Mouse (Mus musculus) lung, embryonic 14.5 days (tissue): ENCODE measurements around the gene Mapt. TPM values are rescaled to one million over a fixed set of nuclear protein-coding genes. Genes with fewer than 3 reads are reported as not detected.
A peak's percentile ranks its signal among the peaks of the same experiment; 100 is the strongest.

Experiments
- ATAC-seq: fragments of 200-750 bp; cut with Nextera tagmentation; 2 replicates; pipeline ENCODE4 v1.8.0; 2017; ENCODE audit warnings: mild to moderate bottlenecking, moderate TSS enrichment, moderate library complexity; ENCODE audit not compliant: insufficient read depth
- DNase-seq: peaks from one replicate; pipeline ENCODE4 v3.0.0-alpha.2; 2015
- H3K27ac ChIP-seq: fragments of 300-500 bp; sonication (generic); 2 replicates; pipeline ENCODE4 v1.5.1; 2014; ENCODE audit warnings: low read depth, mild to moderate bottlenecking, moderate library complexity
- H3K27me3 ChIP-seq: fragments of 300-500 bp; sonication (generic); 2 replicates; pipeline ENCODE4 v1.6.1; 2014; ENCODE audit warnings: low read length, control low read depth; ENCODE audit not compliant: insufficient read depth
- H3K36me3 ChIP-seq: fragments of 300-500 bp; sonication (generic); 2 replicates; pipeline ENCODE4 v1.6.1; 2014; ENCODE audit warnings: control low read depth; ENCODE audit not compliant: insufficient read depth
- H3K4me1 ChIP-seq: fragments of 300-500 bp; sonication (generic); 2 replicates; pipeline ENCODE4 v1.6.1; 2014; ENCODE audit warnings: antibody characterized with exemption, control low read depth; ENCODE audit not compliant: insufficient read depth
- H3K4me2 ChIP-seq: fragments of 300-500 bp; sonication (generic); 2 replicates; pipeline ENCODE4 v1.6.1; 2014; ENCODE audit warnings: mild to moderate bottlenecking
- H3K4me3 ChIP-seq: fragments of 300-500 bp; sonication (generic); 2 replicates; pipeline ENCODE4 v1.5.1; 2014; ENCODE audit warnings: low read depth, low read length
- H3K9ac ChIP-seq: fragments of 300-500 bp; sonication (generic); 2 replicates; pipeline ENCODE4 v1.6.1; 2014
- H3K9me3 ChIP-seq: fragments of 300-500 bp; sonication (generic); 2 replicates; pipeline ENCODE4 v1.6.1; 2016; ENCODE audit warnings: low read depth, low read length, control low read depth
- CTCF ChIP-seq: IDR thresholded peaks from 2 replicates; pipeline ENCODE4 v1.5.1; 2016; ENCODE audit warnings: antibody characterized with exemption, low read depth
- WGBS: fragments of 180-500 bp; shearing (Covaris S2); extraction: QIAGEN DNeasy Blood & Tissue Kit; methylation state at CpG from one replicate; pipeline ENCODE4 v1.1.7; 2014; 5-methylcytosine and 5-hydroxymethylcytosine counted together
- polyA plus RNA-seq: library from polyadenylated mRNA; unstranded; fragments of >200 nt; fragmentation: Nextera tagmentation; extraction: Ambion mirVana; gene quantifications from 2 replicates; pipeline ENCODE4 v1.2.1, GENCODE M21; 2014

Mapt gene
- polyA plus RNA-seq, 1 experiment from 2014 or later, result 2.5 TPM

- Histone ChIP-seq H3K4me1 (no peaks in the 10 kb centered on the region; the same call in 1 of the 2 replicates), H3K9me3 (no peaks in the 10 kb centered on the region), H3K36me3 (no peaks in the 10 kb centered on the region), H3K4me3 (no peak overlapping the region), H3K27ac (no peak overlapping the region), H3K27me3 (no peaks in the 10 kb centered on the region), H3K4me2 (peak overlapping the region; percentile 45), H3K9ac (no peak overlapping the region; the same call in 1 of the 2 replicates)
- DNase-seq (peak; percentile 77), ATAC-seq (peak; percentile 75)
- peak; percentile 75 for TF ChIP-seq CTCF
- 4% methylated on average over 20 of the region's 20 CpGs for WGBS
Measured at GRCm38 (mm10) chr11:104278222-104278621, 47.0 kb downstream of the Mapt start.

GRCm38 (mm10) chr11:104279049-104279448 is 47.9 kb downstream of the Mapt start:
- Histone ChIP-seq H3K27ac (no peak overlapping the region), H3K4me3 (no peak overlapping the region), H3K4me1 (no peaks in the 10 kb centered on the region; the same call in 1 of the 2 replicates), H3K9me3 (no peaks in the 10 kb centered on the region), H3K27me3 (no peaks in the 10 kb centered on the region), H3K36me3 (no peaks in the 10 kb centered on the region), H3K9ac (no peak overlapping the region), H3K4me2 (no peak overlapping the region)
- no peak for TF ChIP-seq CTCF
- no peak for DNase-seq
- WGBS, result 68% methylated on average over 4 of the region's 4 CpGs
- ATAC-seq, result no peak

- no peaks in the 10 kb centered on the region for H3K36me3 ChIP-seq
- WGBS, result 25% methylated on average over 3 of the region's 3 CpGs
- ATAC-seq, result no peak
Measured at GRCm38 (mm10) chr11:104279538-104279937, 48.3 kb downstream of the Mapt start.

GRCm38 (mm10) chr11:104281501-104281900 is 50.3 kb downstream of the Mapt start:
- no peak overlapping the region for H3K9ac ChIP-seq
- 78% methylated on average over 5 of the region's 5 CpGs for WGBS
- H3K36me3 ChIP-seq, result no peaks in the 10 kb centered on the region
- DNase-seq, result no peak
- H3K4me1 ChIP-seq, result no peaks in the 10 kb centered on the region; the same call in 1 of the 2 replicates
- no peaks in the 10 kb centered on the region for H3K27me3 ChIP-seq
- H3K4me2 ChIP-seq, result no peak overlapping the region
- H3K27ac ChIP-seq, result no peak overlapping the region
- ATAC-seq, result no peak
- no peak for TF ChIP-seq CTCF
- no peaks in the 10 kb centered on the region for H3K9me3 ChIP-seq
- H3K4me3 ChIP-seq, result no peak overlapping the region

More at GRCm38 (mm10) chr11:104279538-104279937, 48.3 kb downstream of the Mapt start:
- Histone ChIP-seq H3K9me3 (no peaks in the 10 kb centered on the region), H3K4me2 (no peak overlapping the region), H3K27me3 (no peaks in the 10 kb centered on the region), H3K27ac (no peak overlapping the region), H3K4me1 (no peaks in the 10 kb centered on the region; the same call in 1 of the 2 replicates), H3K9ac (no peak overlapping the region), H3K4me3 (no peak overlapping the region)
- no peak for TF ChIP-seq CTCF
- no peak for DNase-seq

- no peak for TF ChIP-seq CTCF
- Histone ChIP-seq H3K9ac (no peak overlapping the region), H3K4me2 (no peak overlapping the region), H3K4me3 (no peak overlapping the region), H3K27ac (no peak overlapping the region), H3K9me3 (no peaks in the 10 kb centered on the region), H3K27me3 (no peaks in the 10 kb centered on the region), H3K4me1 (no peaks in the 10 kb centered on the region), H3K36me3 (no peaks in the 10 kb centered on the region)
- DNase-seq, result no peak
- 93% methylated on average over 18 of the region's 18 CpGs for WGBS
- no peak for ATAC-seq
Measured at GRCm38 (mm10) chr11:104287113-104287512, 55.9 kb downstream of the Mapt start.

- H3K27me3 ChIP-seq, result no peaks in the 10 kb centered on the region
- no peak overlapping the region for H3K4me2 ChIP-seq
- H3K9ac ChIP-seq, result no peak overlapping the region
- DNase-seq (no peak), ATAC-seq (no peak)
- H3K4me1 ChIP-seq, result no peaks in the 10 kb centered on the region
- no peak overlapping the region for H3K27ac ChIP-seq
- 54% methylated on average over 6 of the region's 6 CpGs for WGBS
- H3K9me3 ChIP-seq, result no peaks in the 10 kb centered on the region
- no peaks in the 10 kb centered on the region for H3K36me3 ChIP-seq
- no peak for TF ChIP-seq CTCF
- no peak overlapping the region for H3K4me3 ChIP-seq
Measured at GRCm38 (mm10) chr11:104288835-104289198, 57.6 kb downstream of the Mapt start.

- H3K4me1 ChIP-seq, result no peaks in the 10 kb centered on the region
- no peaks in the 10 kb centered on the region for H3K27me3 ChIP-seq
- H3K9me3 ChIP-seq, result no peaks in the 10 kb centered on the region
- peak; percentile 82 for TF ChIP-seq CTCF
- no peak overlapping the region for H3K27ac ChIP-seq
- H3K36me3 ChIP-seq, result no peaks in the 10 kb centered on the region
- 20% methylated on average over 13 of the region's 13 CpGs for WGBS
- ATAC-seq (peak; percentile 62), DNase-seq (peak; percentile 77)
- H3K4me3 ChIP-seq, result no peak overlapping the region
- no peak overlapping the region for H3K4me2 ChIP-seq
- no peak overlapping the region for H3K9ac ChIP-seq
Measured at GRCm38 (mm10) chr11:104289199-104290031, 58.2 kb downstream of the Mapt start.
